Mouse (Mus musculus): ENCODE measurements at regions not wholly inside any gene's neighbourhood (a gene's known extent, or its start where the extent isn't known, plus 50 kb on each side); places are given as distances from the start of the nearest gene placed in this dataset.

DNA sequence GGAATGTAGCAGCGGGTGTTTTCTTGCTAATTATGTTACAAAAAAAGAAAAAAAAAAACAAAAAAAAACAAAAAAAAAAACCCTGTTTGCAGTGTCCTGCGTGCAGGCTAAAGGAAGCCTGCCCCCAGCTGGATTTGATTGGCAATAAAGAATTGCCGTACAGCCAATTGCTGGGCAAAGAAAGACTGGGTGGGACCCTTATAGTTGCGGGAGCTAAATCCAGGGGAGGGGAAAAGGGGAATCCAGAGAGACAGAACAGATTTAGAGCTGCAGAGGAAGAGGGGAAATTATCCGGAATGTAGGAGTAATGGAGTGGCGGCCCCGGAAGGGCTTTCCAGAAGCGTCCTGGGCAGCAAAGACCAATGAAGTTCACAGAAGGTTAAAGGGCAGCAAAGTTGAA lies 223.6 kb downstream of the Prdm2 start:
- Histone ChIP-seq H3K9me3 (ENCODE audit: control insufficient read depth, low read length) (no peaks in the 10 kb centered on the region), H3K27ac (ENCODE audit: low read depth, low read length) (no peak overlapping the region), H3K9ac (ENCODE audit: low read length) (no peak overlapping the region), H3K4me1 (replicated peaks; ENCODE audit: control insufficient read depth, insufficient read depth, low read length) (no peaks in the 10 kb centered on the region), H3K4me3 (ENCODE audit: low read depth, low read length) (no peak overlapping the region), H3K4me2 (ENCODE audit: low read depth, low read length, severe bottlenecking) (no peak overlapping the region), H3K27me3 (ENCODE audit: control insufficient read depth, insufficient read depth, low read length) (no peaks in the 10 kb centered on the region), H3K36me3 (ENCODE audit: control insufficient read depth, insufficient read depth, low read length) (no peaks in the 10 kb centered on the region)
- WGBS: 1% methylated on average over 8 of the region's 8 CpGs
- DNase-seq (ENCODE audit: low spot score): no peak
- 0 out of 2 replicates have a peak, but pooled peaks have one; percentile 18 for ATAC-seq (replicated peaks; ENCODE audit: low FRiP score)

DNA sequence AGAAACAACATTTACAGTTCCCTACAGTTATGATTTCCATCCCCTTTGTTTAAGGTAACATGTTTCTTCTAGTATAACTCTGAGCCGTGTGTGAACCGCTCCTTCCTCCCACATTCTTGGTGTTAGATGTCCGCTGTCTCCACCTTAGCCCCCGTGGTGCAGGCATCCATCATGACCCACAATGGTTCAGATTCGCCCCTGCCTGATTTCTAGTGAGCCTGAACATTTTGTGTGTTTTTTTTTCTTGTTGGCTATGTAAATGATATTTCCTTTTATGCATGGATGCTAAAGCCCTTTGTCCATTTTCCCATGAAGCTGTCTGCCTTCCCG lies 229.5 kb downstream of the Prdm2 start:
- Histone ChIP-seq H3K4me1 (replicated peaks; ENCODE audit: control insufficient read depth, insufficient read depth, low read length) (0 out of 2 replicates have a peak, but pooled peaks cover 2% of the 10 kb centered on the region), H3K27me3 (ENCODE audit: control insufficient read depth, insufficient read depth, low read length) (no peaks in the 10 kb centered on the region), H3K4me2 (ENCODE audit: low read depth, low read length, severe bottlenecking) (no peak overlapping the region), H3K4me3 (ENCODE audit: low read depth, low read length) (no peak overlapping the region), H3K27ac (ENCODE audit: low read depth, low read length) (no peak overlapping the region), H3K9me3 (ENCODE audit: control insufficient read depth, low read length) (no peaks in the 10 kb centered on the region), H3K9ac (ENCODE audit: low read length) (no peak overlapping the region), H3K36me3 (ENCODE audit: control insufficient read depth, insufficient read depth, low read length) (no peaks in the 10 kb centered on the region)
- DNase-seq (ENCODE audit: low spot score) (no peak), ATAC-seq (replicated peaks; ENCODE audit: low FRiP score) (no peak)
- WGBS: 57% methylated on average over 6 of the region's 6 CpGs

DNA sequence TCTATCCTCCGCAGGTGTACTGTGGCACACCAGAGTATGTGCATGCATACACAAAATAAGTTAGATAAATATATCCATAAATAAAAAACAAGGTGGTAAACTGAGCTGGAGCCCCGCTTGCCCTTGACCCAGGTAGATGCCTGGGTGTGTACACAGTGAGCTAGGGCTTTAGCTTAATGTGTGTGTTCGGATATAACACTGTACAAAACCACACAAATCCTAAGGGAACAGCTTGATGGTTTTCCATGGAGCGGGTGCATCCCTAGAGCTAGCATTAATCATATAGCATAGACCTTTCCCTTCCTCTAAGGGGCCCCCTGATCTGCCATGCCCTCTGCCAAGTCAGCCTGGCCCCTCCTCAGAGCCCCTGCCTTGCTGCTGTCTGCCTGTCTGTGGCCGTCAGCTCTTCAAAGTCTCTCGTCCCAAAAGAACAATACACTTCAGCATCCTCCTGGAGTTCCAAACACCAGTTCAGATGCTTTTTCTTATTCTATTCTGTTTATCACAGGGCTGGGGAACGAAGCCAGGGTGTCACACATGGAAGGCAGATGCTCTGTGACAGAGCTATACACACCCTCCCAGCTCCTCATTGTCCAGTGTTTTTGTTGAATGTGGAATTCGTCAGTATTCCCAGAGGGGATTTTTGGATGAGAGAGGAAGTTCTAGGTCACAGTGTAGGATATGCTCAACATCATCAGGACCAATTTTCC lies 230.1 kb downstream of the Prdm2 start:
- no peak overlapping the region for H3K4me2 ChIP-seq (ENCODE audit: low read depth, low read length, severe bottlenecking)
- DNase-seq (ENCODE audit: low spot score) (no peak), ATAC-seq (replicated peaks; ENCODE audit: low FRiP score) (no peak)
- H3K4me1 ChIP-seq (replicated peaks; ENCODE audit: control insufficient read depth, insufficient read depth, low read length): 0 out of 2 replicates have a peak, but pooled peaks cover 2% of the 10 kb centered on the region
- 56% methylated on average over 8 of the region's 8 CpGs for WGBS
- H3K27ac ChIP-seq (ENCODE audit: low read depth, low read length): no peak overlapping the region
- no peaks in the 10 kb centered on the region for H3K9me3 ChIP-seq (ENCODE audit: control insufficient read depth, low read length)
- H3K9ac ChIP-seq (ENCODE audit: low read length): no peak overlapping the region
- H3K36me3 ChIP-seq (ENCODE audit: control insufficient read depth, insufficient read depth, low read length): no peaks in the 10 kb centered on the region
- H3K4me3 ChIP-seq (ENCODE audit: low read depth, low read length): no peak overlapping the region
- H3K27me3 ChIP-seq (ENCODE audit: control insufficient read depth, insufficient read depth, low read length): no peaks in the 10 kb centered on the region

DNA sequence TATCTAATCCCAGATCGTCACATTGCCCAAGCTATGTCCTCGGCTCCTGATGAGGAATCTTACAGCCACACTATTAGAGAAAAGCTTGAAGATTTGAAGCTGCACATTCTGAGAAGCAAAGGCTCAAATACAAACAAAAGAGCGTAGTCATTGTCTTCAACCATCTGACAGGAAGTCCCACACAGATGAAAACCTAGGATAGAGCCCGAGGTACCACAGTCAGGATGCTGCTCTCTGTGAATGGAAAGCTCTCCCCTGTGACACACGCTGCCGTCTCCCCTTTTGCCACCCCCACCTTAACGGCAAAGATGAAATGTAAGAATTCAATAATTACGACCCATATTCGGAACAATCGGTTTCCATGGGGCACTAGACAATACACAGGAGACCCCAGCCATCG lies 237.2 kb downstream of the Prdm2 start:
- H3K27me3 ChIP-seq (ENCODE audit: control insufficient read depth, insufficient read depth, low read length): no peaks in the 10 kb centered on the region
- H3K36me3 ChIP-seq (ENCODE audit: control insufficient read depth, insufficient read depth, low read length): no peaks in the 10 kb centered on the region
- ATAC-seq (replicated peaks; ENCODE audit: low FRiP score) (no peak), DNase-seq (ENCODE audit: low spot score) (no peak)
- no peak overlapping the region for H3K9ac ChIP-seq (ENCODE audit: low read length)
- H3K4me2 ChIP-seq (ENCODE audit: low read depth, low read length, severe bottlenecking): no peak overlapping the region
- no peak overlapping the region for H3K27ac ChIP-seq (ENCODE audit: low read depth, low read length)
- 87% methylated on average over 11 of the region's 11 CpGs for WGBS
- no peak overlapping the region for H3K4me3 ChIP-seq (ENCODE audit: low read depth, low read length)
- no peaks in the 10 kb centered on the region for H3K9me3 ChIP-seq (ENCODE audit: control insufficient read depth, low read length)
- H3K4me1 ChIP-seq (replicated peaks; ENCODE audit: control insufficient read depth, insufficient read depth, low read length): no peaks in the 10 kb centered on the region

DNA sequence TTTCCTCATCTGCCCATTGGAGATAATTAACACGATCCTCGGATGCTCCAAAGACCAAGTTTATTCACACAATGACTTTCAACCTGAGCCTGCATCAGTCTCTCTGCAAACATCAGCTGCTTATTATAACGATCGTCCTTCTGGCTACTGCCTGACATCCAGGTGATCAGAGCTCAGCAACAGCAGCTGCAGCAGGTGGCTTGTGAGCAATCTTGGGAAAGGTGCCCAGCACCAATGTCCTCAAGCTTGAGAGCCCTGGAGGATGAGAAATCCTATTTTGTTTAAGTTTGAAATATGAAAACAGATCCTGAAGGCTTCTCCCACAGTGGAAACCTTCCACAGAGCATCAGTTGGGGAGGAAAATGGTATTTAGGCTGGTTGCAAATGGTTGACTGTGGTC lies 242.8 kb downstream of the Prdm2 start:
- Histone ChIP-seq H3K4me2 (ENCODE audit: low read depth, low read length, severe bottlenecking) (no peak overlapping the region), H3K9ac (ENCODE audit: low read length) (no peak overlapping the region), H3K9me3 (ENCODE audit: control insufficient read depth, low read length) (no peaks in the 10 kb centered on the region), H3K4me1 (replicated peaks; ENCODE audit: control insufficient read depth, insufficient read depth, low read length) (0 out of 2 replicates have a peak, but pooled peaks cover 1% of the 10 kb centered on the region), H3K27me3 (ENCODE audit: control insufficient read depth, insufficient read depth, low read length) (no peaks in the 10 kb centered on the region), H3K4me3 (ENCODE audit: low read depth, low read length) (no peak overlapping the region), H3K36me3 (ENCODE audit: control insufficient read depth, insufficient read depth, low read length) (no peaks in the 10 kb centered on the region), H3K27ac (ENCODE audit: low read depth, low read length) (no peak overlapping the region)
- no peak for ATAC-seq (replicated peaks; ENCODE audit: low FRiP score)
- no peak for DNase-seq (ENCODE audit: low spot score)
- 92% methylated on average over 4 of the region's 4 CpGs for WGBS

DNA sequence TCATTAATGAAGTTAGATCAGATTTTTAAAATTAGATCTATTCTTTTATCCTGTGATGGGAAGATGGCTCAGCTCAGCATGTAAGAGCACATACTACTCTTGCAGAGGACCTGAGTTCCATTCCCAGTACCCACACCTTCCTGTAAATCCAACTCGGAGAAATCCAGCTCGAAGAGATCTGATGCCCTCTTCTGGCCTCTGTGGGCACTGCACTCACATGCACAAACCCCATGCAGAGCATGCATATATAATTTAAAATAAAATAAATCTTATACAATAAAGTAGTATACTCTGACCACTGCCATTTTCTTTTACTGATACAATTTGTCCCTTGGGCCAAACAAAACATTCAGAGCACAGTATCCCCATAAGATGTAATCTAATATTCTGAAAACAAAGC lies 245.2 kb downstream of the Prdm2 start:
- Histone ChIP-seq H3K27me3 (ENCODE audit: control insufficient read depth, insufficient read depth, low read length) (no peaks in the 10 kb centered on the region), H3K4me1 (replicated peaks; ENCODE audit: control insufficient read depth, insufficient read depth, low read length) (0 out of 2 replicates have a peak, but pooled peaks cover 1% of the 10 kb centered on the region), H3K36me3 (ENCODE audit: control insufficient read depth, insufficient read depth, low read length) (no peaks in the 10 kb centered on the region), H3K9me3 (ENCODE audit: control insufficient read depth, low read length) (no peaks in the 10 kb centered on the region), H3K4me3 (ENCODE audit: low read depth, low read length) (no peak overlapping the region), H3K9ac (ENCODE audit: low read length) (no peak overlapping the region), H3K27ac (ENCODE audit: low read depth, low read length) (no peak overlapping the region), H3K4me2 (ENCODE audit: low read depth, low read length, severe bottlenecking) (no peak overlapping the region)
- DNase-seq (ENCODE audit: low spot score): no peak
- WGBS: 92% methylated on average over 2 of the region's 2 CpGs
- no peak for ATAC-seq (replicated peaks; ENCODE audit: low FRiP score)

DNA sequence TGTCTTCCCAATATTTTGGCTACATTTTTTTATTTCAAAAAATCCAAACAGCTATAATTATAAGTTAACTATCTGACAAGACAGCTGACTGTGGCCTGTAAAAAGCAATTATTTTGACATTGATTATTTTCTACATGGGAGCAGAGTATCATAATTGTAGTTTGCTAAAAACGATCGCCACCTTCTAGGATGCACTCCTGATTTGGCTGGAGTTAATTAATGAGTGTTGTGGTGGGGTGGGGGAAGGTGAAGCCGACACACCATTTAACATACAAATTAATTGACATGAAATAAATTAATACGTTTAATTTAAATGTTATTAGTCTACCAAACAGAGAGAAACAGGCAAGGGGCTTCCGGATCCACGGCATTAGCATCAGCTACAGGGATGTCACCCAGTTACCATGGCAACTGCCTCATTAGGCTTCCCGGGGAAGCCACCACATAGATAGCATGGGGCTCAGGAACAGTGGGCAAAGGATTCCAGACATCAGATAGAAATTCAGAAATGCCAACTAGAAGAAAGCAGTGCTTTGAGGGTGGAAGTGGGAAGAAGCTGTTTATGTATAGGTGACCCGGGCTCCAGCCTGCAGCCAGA lies 255.9 kb downstream of the Prdm2 start:
- Histone ChIP-seq H3K9me3 (ENCODE audit: control insufficient read depth, low read length) (no peaks in the 10 kb centered on the region), H3K27ac (ENCODE audit: low read depth, low read length) (no peak overlapping the region), H3K4me2 (ENCODE audit: low read depth, low read length, severe bottlenecking) (no peak overlapping the region), H3K9ac (ENCODE audit: low read length) (no peak overlapping the region), H3K4me1 (replicated peaks; ENCODE audit: control insufficient read depth, insufficient read depth, low read length) (peaks cover 6% of the 10 kb centered on the region; the same call in 1 of the 2 replicates), H3K4me3 (ENCODE audit: low read depth, low read length) (no peak overlapping the region), H3K27me3 (ENCODE audit: control insufficient read depth, insufficient read depth, low read length) (no peaks in the 10 kb centered on the region), H3K36me3 (ENCODE audit: control insufficient read depth, insufficient read depth, low read length) (no peaks in the 10 kb centered on the region)
- DNase-seq (ENCODE audit: low spot score): no peak
- WGBS: 52% methylated on average over 8 of the region's 8 CpGs
- peak; percentile 55 for ATAC-seq (replicated peaks; ENCODE audit: low FRiP score)

DNA sequence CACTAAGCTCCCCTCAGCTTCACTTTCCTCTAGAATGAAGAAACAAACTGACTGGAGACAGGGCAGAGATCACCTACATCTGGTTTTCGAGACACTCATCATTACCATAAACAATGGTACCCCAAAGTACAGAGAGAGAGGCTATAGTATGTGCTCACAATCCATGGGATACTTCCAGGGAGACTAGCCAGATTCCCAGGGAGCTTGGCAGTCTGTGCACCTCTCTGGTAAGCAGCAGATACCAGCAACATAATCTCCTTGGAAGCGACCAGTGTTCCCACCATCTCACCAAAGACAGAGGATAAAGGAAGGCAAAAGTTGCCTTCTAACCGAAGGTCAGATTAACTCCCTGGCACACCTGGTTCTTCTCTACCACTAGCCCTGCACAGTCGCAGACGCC lies 256.4 kb downstream of the Prdm2 start:
- H3K4me2 ChIP-seq (ENCODE audit: low read depth, low read length, severe bottlenecking): no peak overlapping the region
- no peak overlapping the region for H3K9ac ChIP-seq (ENCODE audit: low read length)
- H3K9me3 ChIP-seq (ENCODE audit: control insufficient read depth, low read length): no peaks in the 10 kb centered on the region
- no peaks in the 10 kb centered on the region; the same call in 1 of the 2 replicates for H3K27me3 ChIP-seq (ENCODE audit: control insufficient read depth, insufficient read depth, low read length)
- no peak overlapping the region for H3K27ac ChIP-seq (ENCODE audit: low read depth, low read length)
- WGBS: 84% methylated on average over 5 of the region's 5 CpGs
- H3K4me1 ChIP-seq (replicated peaks; ENCODE audit: control insufficient read depth, insufficient read depth, low read length): peaks cover 6% of the 10 kb centered on the region; the same call in 1 of the 2 replicates
- DNase-seq (ENCODE audit: low spot score) (no peak), ATAC-seq (replicated peaks; ENCODE audit: low FRiP score) (no peak; the same call in 1 of the 2 replicates)
- H3K4me3 ChIP-seq (ENCODE audit: low read depth, low read length): no peak overlapping the region
- H3K36me3 ChIP-seq (ENCODE audit: control insufficient read depth, insufficient read depth, low read length): no peaks in the 10 kb centered on the region

DNA sequence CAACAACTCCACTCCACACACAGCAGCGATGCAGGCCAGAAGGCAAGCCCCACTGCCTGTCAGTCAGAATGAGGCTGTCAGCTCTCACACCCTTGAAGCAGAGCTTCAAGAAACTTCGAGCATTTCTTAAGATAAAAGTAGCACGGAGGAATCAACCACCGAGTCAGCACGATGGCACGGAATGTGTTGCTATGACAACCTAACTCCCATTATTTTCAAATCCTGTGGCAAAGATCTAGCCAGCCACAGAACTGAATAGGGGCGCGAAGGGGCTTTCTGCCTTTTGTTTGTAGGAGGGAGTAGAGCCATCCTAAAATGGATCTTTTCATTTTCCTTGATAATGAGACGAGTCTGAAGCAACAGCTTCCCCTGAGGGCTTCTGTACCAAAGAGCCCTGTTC lies 259.1 kb downstream of the Prdm2 start:
- Histone ChIP-seq H3K36me3 (ENCODE audit: control insufficient read depth, insufficient read depth, low read length) (no peaks in the 10 kb centered on the region), H3K9me3 (ENCODE audit: control insufficient read depth, low read length) (no peaks in the 10 kb centered on the region), H3K4me2 (ENCODE audit: low read depth, low read length, severe bottlenecking) (no peak overlapping the region), H3K4me3 (ENCODE audit: low read depth, low read length) (no peak overlapping the region), H3K4me1 (replicated peaks; ENCODE audit: control insufficient read depth, insufficient read depth, low read length) (peaks cover 6% of the 10 kb centered on the region; the same call in 1 of the 2 replicates), H3K9ac (ENCODE audit: low read length) (no peak overlapping the region), H3K27ac (ENCODE audit: low read depth, low read length) (no peak overlapping the region), H3K27me3 (ENCODE audit: control insufficient read depth, insufficient read depth, low read length) (no peaks in the 10 kb centered on the region; the same call in 1 of the 2 replicates)
- ATAC-seq (replicated peaks; ENCODE audit: low FRiP score) (peak; percentile 48; the same call in 1 of the 2 replicates), DNase-seq (ENCODE audit: low spot score) (no peak)
- WGBS: 23% methylated on average over 9 of the region's 9 CpGs
